Mouse (Mus musculus): ENCODE results near the gene Itih2. TPM values are rescaled to one million over a fixed set of nuclear protein-coding genes. Genes with fewer than 3 reads are reported as not detected.

Gene Itih2
- polyA plus RNA-seq, 1 experiment from 2014 or later, result 2.2 TPM

GRCm38 (mm10) chr2:10058836-10059235 lies 72.4 kb downstream of the Itih2 start:
- no peak for ATAC-seq (ENCODE audit: low read depth)
- Histone ChIP-seq H3K4me1 (replicated peaks) (no peaks in the 10 kb centered on the region), H3K4me3 (no peak overlapping the region), H3K27ac (replicated peaks) (no peak overlapping the region), H3K9ac (no peak overlapping the region), H3K4me2 (no peak overlapping the region), H3K9me3 (no peaks in the 10 kb centered on the region), H3K27me3 (no peaks in the 10 kb centered on the region), H3K36me3 (peaks cover 90% of the 10 kb centered on the region)
- WGBS, result 88% methylated on average over 5 of the region's 5 CpGs

DNA sequence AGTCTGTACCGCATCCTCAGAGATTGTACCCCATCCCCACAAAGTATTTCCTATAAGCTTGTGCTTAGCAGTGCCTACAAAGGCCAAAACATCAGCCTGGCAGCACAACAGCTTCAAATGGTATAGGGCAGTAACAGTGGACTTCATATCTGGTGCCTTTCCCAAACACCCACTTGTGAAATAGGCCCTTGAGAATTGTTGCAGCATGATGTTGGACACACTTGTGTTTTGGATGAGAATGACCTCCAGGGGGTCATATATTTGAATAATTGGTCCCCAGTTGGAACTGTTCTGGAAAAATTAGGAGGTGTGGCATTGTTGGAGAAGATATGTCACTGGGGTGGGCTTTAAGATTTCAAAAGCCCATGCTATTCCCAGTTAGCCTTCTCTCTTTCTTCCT lies 79.2 kb downstream of the Itih2 start:
- no peak for ATAC-seq (ENCODE audit: low read depth)
- no peak overlapping the region for H3K4me3 ChIP-seq
- no peak overlapping the region for H3K4me2 ChIP-seq
- peaks cover 31% of the 10 kb centered on the region for H3K36me3 ChIP-seq
- H3K4me1 ChIP-seq (replicated peaks), result peaks cover 17% of the 10 kb centered on the region
- H3K27me3 ChIP-seq, result no peaks in the 10 kb centered on the region
- no peaks in the 10 kb centered on the region for H3K9me3 ChIP-seq
- H3K27ac ChIP-seq (replicated peaks), result no peak overlapping the region
- WGBS, result 95% methylated on average over 1 of the region's 1 CpGs
- no peak overlapping the region for H3K9ac ChIP-seq

DNA sequence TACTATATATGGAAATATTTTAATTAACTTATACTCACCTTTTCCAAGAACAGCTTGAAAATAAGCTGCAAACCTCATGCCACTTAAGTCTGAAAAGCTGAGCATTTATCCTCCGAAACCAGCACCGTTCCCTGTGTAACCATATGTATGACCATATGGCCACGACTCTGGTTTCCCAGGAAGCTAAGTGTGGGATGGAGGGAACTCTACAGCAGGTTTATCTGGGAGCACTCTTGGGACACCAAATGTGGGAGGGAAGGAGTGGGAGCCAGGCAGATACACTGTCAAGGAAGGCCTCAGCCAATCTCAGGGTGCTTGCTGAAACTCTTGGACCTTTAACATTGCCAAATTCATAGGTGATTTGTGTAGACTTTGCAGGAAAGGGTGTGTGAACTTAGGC lies 80.3 kb downstream of the Itih2 start:
- Histone ChIP-seq H3K9me3 (no peaks in the 10 kb centered on the region), H3K27me3 (no peaks in the 10 kb centered on the region), H3K4me2 (no peak overlapping the region), H3K9ac (no peak overlapping the region), H3K4me1 (replicated peaks) (peaks cover 27% of the 10 kb centered on the region), H3K36me3 (peaks cover 22% of the 10 kb centered on the region), H3K4me3 (no peak overlapping the region), H3K27ac (replicated peaks) (no peak overlapping the region)
- WGBS, result 84% methylated on average over 3 of the region's 3 CpGs
- ATAC-seq (ENCODE audit: low read depth), result no peak

DNA sequence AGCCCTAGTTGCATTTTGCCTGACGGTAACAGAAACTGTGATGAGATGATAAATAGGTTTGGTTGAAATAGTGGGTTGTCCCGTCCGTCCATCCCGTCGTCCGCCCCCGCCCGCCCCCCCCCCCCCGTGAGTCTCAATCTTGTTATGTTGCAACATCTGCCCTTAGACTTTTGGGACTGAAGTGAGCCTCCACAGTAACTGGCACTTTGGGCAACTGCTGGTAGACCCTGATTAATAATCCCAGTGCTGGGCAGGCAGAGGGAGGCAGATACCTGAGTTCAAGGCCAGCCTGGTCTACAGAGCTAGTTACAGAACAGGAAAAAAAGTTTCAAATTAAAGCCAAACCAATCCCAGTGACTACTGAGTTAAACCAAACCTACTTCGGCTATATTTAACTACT lies 81.7 kb downstream of the Itih2 start:
- H3K4me2 ChIP-seq, result peak overlapping the region; percentile 74
- H3K27ac ChIP-seq (replicated peaks), result no peak overlapping the region
- peaks cover 8% of the 10 kb centered on the region for H3K36me3 ChIP-seq
- ATAC-seq (ENCODE audit: low read depth), result no peak
- H3K27me3 ChIP-seq, result no peaks in the 10 kb centered on the region
- 15% methylated on average over 10 of the region's 10 CpGs for WGBS
- H3K9me3 ChIP-seq, result no peaks in the 10 kb centered on the region
- H3K4me1 ChIP-seq (replicated peaks), result peaks cover 27% of the 10 kb centered on the region
- H3K4me3 ChIP-seq, result peak overlapping the region; percentile 99
- peak overlapping the region; percentile 58 for H3K9ac ChIP-seq

DNA sequence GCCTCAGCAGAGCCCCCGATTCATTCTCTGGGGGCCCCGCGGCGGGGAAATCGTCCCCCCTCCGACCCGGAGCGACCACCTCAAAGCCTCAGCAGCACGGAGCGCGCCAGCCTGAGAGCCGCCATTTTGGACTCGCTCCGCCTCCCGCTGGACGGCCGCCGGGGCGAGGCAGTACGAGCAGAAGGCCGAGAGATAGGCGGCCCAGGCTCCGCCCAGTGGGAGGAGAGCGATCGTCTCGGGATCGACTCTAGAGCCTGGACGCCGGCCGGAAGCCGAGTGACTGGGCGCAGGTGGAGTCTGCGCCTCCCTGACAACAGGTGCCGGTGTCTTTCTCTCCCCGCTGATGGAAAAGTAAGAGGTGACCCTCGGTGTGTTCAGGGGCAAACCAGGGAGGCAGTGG lies 82.7 kb downstream of the Itih2 start, which contains the start of gene Taf3:
Gene Taf3, minus strand, starts transcription at position 136 of the 400 bp plus-strand sequence.
- ATAC-seq (ENCODE audit: low read depth), result peak; percentile 96
- peak within 1 kb of the TSS; percentile 94 for H3K4me2 ChIP-seq
- under 1% methylated on average over 36 of the region's 36 CpGs for WGBS
- no peaks in the 10 kb centered on the region for H3K27me3 ChIP-seq
- peak within 1 kb of the TSS; percentile 65; the same call in 1 of the 2 replicates for H3K27ac ChIP-seq (replicated peaks)
- H3K9ac ChIP-seq, result peak within 1 kb of the TSS; percentile 86
- H3K36me3 ChIP-seq, result no peaks in the 10 kb centered on the region
- no peaks in the 10 kb centered on the region for H3K9me3 ChIP-seq
- H3K4me3 ChIP-seq, result peak within 1 kb of the TSS; percentile 99
- peaks cover 27% of the 10 kb centered on the region for H3K4me1 ChIP-seq (replicated peaks)

- peak overlapping the region; percentile 94 for H3K4me2 ChIP-seq
- peak overlapping the region; percentile 86 for H3K9ac ChIP-seq
- H3K4me3 ChIP-seq, result peak overlapping the region; percentile 99
- peaks cover 27% of the 10 kb centered on the region for H3K4me1 ChIP-seq (replicated peaks)
- H3K9me3 ChIP-seq, result no peaks in the 10 kb centered on the region
- ATAC-seq (ENCODE audit: low read depth), result peak; percentile 81
- no peaks in the 10 kb centered on the region for H3K36me3 ChIP-seq
- no peaks in the 10 kb centered on the region for H3K27me3 ChIP-seq
- H3K27ac ChIP-seq (replicated peaks), result peak overlapping the region; percentile 65; the same call in 1 of the 2 replicates
- WGBS, result under 1% methylated on average over 47 of the region's 47 CpGs
Measured at GRCm38 (mm10) chr2:10047758-10048436, 83.3 kb downstream of the Itih2 start.

Other genes with a start within 250 kb of the Itih2 start
- 1.1 TPM in 1 of 2 replicates, not detected in the other for gene 9230102O04Rik, start 241.9 kb downstream of the Itih2 start, polyA plus RNA-seq (2015; fragmentation: Nextera tagmentation; extraction: Ambion mirVana)
- gene Gata3, start 241.4 kb downstream of the Itih2 start, polyA plus RNA-seq (2015; fragmentation: Nextera tagmentation; extraction: Ambion mirVana), result 10.1 and 12.4 TPM in 2 replicates
- 14.2 and 14.6 TPM in 2 replicates for gene Taf3, start 82.8 kb downstream of the Itih2 start, polyA plus RNA-seq (2015; fragmentation: Nextera tagmentation; extraction: Ambion mirVana)
- gene Atp5c1, start 50.9 kb downstream of the Itih2 start, polyA plus RNA-seq (2015; fragmentation: Nextera tagmentation; extraction: Ambion mirVana), result 532 and 575 TPM in 2 replicates
- gene Kin, start 50.8 kb downstream of the Itih2 start, polyA plus RNA-seq (2015; fragmentation: Nextera tagmentation; extraction: Ambion mirVana), result 34.4 and 36.9 TPM in 2 replicates
- 8.4 and 8.9 TPM in 2 replicates for gene Itih5, start 22.2 kb upstream of the Itih2 start, polyA plus RNA-seq (2015; fragmentation: Nextera tagmentation; extraction: Ambion mirVana)
- gene Sfmbt2, start 239.1 kb upstream of the Itih2 start, polyA plus RNA-seq (2015; fragmentation: Nextera tagmentation; extraction: Ambion mirVana), result 3.1 and 3.3 TPM in 2 replicates